Mouse (Mus musculus): Measurements from ENCODE around the gene Kiss1r. TPM values are rescaled to one million over a fixed set of nuclear protein-coding genes. Genes with fewer than 3 reads are reported as not detected.

Kiss1r gene
- total and polyA plus RNA-seq, 2 experiments from 2014 or later: 0.57 TPM; not detected in 1

DNA sequence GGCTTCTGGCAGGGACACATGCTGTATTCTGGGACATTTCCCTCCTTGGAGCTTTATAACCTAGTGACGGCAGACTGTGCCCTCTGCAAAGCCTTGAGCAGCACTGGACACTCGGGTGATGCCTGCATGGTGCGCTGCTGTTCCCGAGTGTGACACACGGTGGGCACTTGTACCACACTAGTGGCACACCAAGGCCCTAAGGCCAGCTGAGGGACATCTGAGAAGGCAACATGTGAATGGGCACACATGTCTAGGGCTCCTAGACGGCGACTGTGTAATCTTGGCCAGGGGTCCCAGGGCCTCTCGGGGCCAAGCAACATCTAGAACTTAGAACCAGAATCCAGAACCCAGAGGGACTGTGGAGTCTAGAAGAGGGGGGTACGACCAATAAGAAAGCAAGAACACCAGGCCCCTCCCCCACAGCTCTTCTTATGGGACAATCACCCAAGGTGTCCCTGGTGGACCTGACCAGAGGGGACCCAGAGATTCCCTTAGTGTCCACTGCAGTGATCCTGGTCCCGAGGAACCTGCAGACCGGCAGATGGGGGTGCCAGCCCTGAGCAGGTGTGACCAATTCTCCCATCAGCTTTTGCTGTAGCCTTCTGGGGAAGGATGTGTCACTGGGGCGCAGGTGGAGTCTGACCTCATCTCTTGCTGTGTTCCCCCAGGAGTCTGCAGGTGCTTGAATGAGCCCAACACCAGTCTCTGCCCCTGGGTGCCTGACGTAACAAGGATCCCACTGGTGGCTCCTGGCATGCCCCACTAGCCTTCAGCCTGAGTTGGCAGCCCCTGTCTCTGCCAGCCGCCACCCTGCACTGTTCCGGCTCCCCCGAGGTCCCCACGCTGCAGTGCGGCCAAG is 13.4 kb downstream of the Kiss1r start:
- no peak for ATAC-seq (ENCODE audit: insufficient read depth, low read depth)
- Histone ChIP-seq H3K4me3 (ENCODE audit: low read depth, low read length) (no peak overlapping the region), H3K9ac (replicated peaks; ENCODE audit: low read depth, low read length) (no peak overlapping the region), H3K36me3 (replicated peaks; ENCODE audit: control insufficient read depth, insufficient read depth, low read length) (0 out of 2 replicates have a peak, but pooled peaks cover 7% of the 10 kb centered on the region), H3K4me1 (ENCODE audit: control insufficient read depth, insufficient read depth) (peaks cover 25% of the 10 kb centered on the region), H3K27ac (ENCODE audit: low read depth) (no peak overlapping the region), H3K27me3 (ENCODE audit: control insufficient read depth, insufficient read depth, low read length) (no peaks in the 10 kb centered on the region), H3K4me2 (ENCODE audit: low read depth, low read length) (no peak overlapping the region), H3K9me3 (replicated peaks; ENCODE audit: control insufficient read depth, low read length) (no peaks in the 10 kb centered on the region)
- no peak for TF ChIP-seq CTCF (IDR thresholded peaks at IDR 0.05; ENCODE audit: low read depth)
- no peak for TF ChIP-seq EP300 (IDR thresholded peaks at IDR 0.05; ENCODE audit: low read depth)
- no peak for DNase-seq (ENCODE audit: low spot score)
- 87% methylated on average over 18 of the region's 18 CpGs for WGBS

- DNase-seq (ENCODE audit: low spot score): no peak
- WGBS: 90% methylated on average over 16 of the region's 16 CpGs
- Histone ChIP-seq H3K36me3 (replicated peaks; ENCODE audit: control insufficient read depth, insufficient read depth, low read length) (0 out of 2 replicates have a peak, but pooled peaks cover 7% of the 10 kb centered on the region), H3K4me1 (ENCODE audit: control insufficient read depth, insufficient read depth) (peaks cover 22% of the 10 kb centered on the region), H3K9me3 (replicated peaks; ENCODE audit: control insufficient read depth, low read length) (no peaks in the 10 kb centered on the region), H3K9ac (replicated peaks; ENCODE audit: low read depth, low read length) (no peak overlapping the region), H3K27ac (ENCODE audit: low read depth) (no peak overlapping the region), H3K4me3 (ENCODE audit: low read depth, low read length) (no peak overlapping the region), H3K27me3 (ENCODE audit: control insufficient read depth, insufficient read depth, low read length) (no peaks in the 10 kb centered on the region), H3K4me2 (ENCODE audit: low read depth, low read length) (no peak overlapping the region)
- no peak for ATAC-seq (ENCODE audit: insufficient read depth, low read depth)
- no peak for TF ChIP-seq EP300 (IDR thresholded peaks at IDR 0.05; ENCODE audit: low read depth)
- no peak for TF ChIP-seq CTCF (IDR thresholded peaks at IDR 0.05; ENCODE audit: low read depth)
Observed at GRCm38 (mm10) chr10:79930826-79931186, 14.0 kb downstream of the Kiss1r start.

- H3K9me3 ChIP-seq (replicated peaks; ENCODE audit: control insufficient read depth, low read length): no peaks in the 10 kb centered on the region
- no peak overlapping the region for H3K27ac ChIP-seq (ENCODE audit: low read depth)
- ATAC-seq (ENCODE audit: insufficient read depth, low read depth) (no peak), DNase-seq (ENCODE audit: low spot score) (no peak)
- WGBS: 85% methylated on average over 9 of the region's 9 CpGs
- no peak overlapping the region for H3K9ac ChIP-seq (replicated peaks; ENCODE audit: low read depth, low read length)
- no peaks in the 10 kb centered on the region for H3K27me3 ChIP-seq (ENCODE audit: control insufficient read depth, insufficient read depth, low read length)
- no peak overlapping the region for H3K4me3 ChIP-seq (ENCODE audit: low read depth, low read length)
- TF ChIP-seq EP300 (IDR thresholded peaks at IDR 0.05; ENCODE audit: low read depth) (no peak), CTCF (IDR thresholded peaks at IDR 0.05; ENCODE audit: low read depth) (no peak)
- H3K4me2 ChIP-seq (ENCODE audit: low read depth, low read length): no peak overlapping the region
- H3K36me3 ChIP-seq (replicated peaks; ENCODE audit: control insufficient read depth, insufficient read depth, low read length): 0 out of 2 replicates have a peak, but pooled peaks cover 7% of the 10 kb centered on the region
- peaks cover 19% of the 10 kb centered on the region for H3K4me1 ChIP-seq (ENCODE audit: control insufficient read depth, insufficient read depth)
Observed at GRCm38 (mm10) chr10:79931797-79932196, 15.0 kb downstream of the Kiss1r start.

GRCm38 (mm10) chr10:79932736-79933135 is 16.0 kb downstream of the Kiss1r start:
- H3K4me1 ChIP-seq (ENCODE audit: control insufficient read depth, insufficient read depth): peaks cover 28% of the 10 kb centered on the region
- no peak overlapping the region for H3K27ac ChIP-seq (ENCODE audit: low read depth)
- no peaks in the 10 kb centered on the region for H3K27me3 ChIP-seq (ENCODE audit: control insufficient read depth, insufficient read depth, low read length)
- 21% methylated on average over 8 of the region's 8 CpGs for WGBS
- no peak for DNase-seq (ENCODE audit: low spot score)
- ATAC-seq (ENCODE audit: insufficient read depth, low read depth): peak; percentile 10; the same call in 1 of the 2 replicates
- H3K4me3 ChIP-seq (ENCODE audit: low read depth, low read length): no peak overlapping the region
- 0 out of 2 replicates have a peak, but pooled peaks have one; percentile 45 for TF ChIP-seq EP300 (IDR thresholded peaks at IDR 0.05; ENCODE audit: low read depth)
- no peak for TF ChIP-seq CTCF (IDR thresholded peaks at IDR 0.05; ENCODE audit: low read depth)
- no peak overlapping the region for H3K4me2 ChIP-seq (ENCODE audit: low read depth, low read length)
- H3K36me3 ChIP-seq (replicated peaks; ENCODE audit: control insufficient read depth, insufficient read depth, low read length): 0 out of 2 replicates have a peak, but pooled peaks cover 7% of the 10 kb centered on the region
- H3K9ac ChIP-seq (replicated peaks; ENCODE audit: low read depth, low read length): no peak overlapping the region
- no peaks in the 10 kb centered on the region for H3K9me3 ChIP-seq (replicated peaks; ENCODE audit: control insufficient read depth, low read length)

DNA sequence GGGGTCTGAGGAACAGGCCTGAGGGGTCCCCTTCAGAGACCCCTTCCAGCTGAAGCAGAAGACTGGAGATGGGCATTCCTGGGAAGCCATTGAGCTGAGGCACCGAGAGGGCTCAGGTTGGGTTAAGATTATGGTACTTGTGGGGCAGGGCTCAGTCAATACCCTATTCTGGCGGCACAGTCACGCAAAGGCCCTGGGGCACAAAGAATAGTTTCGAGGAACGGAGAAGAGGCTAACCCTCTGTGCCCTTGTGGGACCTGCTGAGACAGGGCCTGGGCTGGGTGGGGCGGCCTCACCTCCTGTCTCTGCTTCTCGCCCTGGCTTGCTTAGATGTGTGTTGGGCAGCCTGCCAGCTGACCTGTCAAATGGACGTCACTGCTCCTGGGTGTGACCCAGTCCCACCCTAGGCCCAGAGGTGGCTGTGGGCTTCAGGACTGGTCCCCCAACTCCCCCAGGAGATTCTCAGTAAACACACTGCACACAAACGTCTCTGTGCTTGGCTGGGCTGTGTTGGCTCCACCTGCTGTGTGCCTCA is 16.4 kb downstream of the Kiss1r start:
- H3K4me1 ChIP-seq (ENCODE audit: control insufficient read depth, insufficient read depth): peaks cover 23% of the 10 kb centered on the region
- H3K9me3 ChIP-seq (replicated peaks; ENCODE audit: control insufficient read depth, low read length): no peaks in the 10 kb centered on the region
- H3K27me3 ChIP-seq (ENCODE audit: control insufficient read depth, insufficient read depth, low read length): no peaks in the 10 kb centered on the region
- ATAC-seq (ENCODE audit: insufficient read depth, low read depth) (no peak), DNase-seq (ENCODE audit: low spot score) (no peak)
- H3K9ac ChIP-seq (replicated peaks; ENCODE audit: low read depth, low read length): no peak overlapping the region
- TF ChIP-seq EP300 (IDR thresholded peaks at IDR 0.05; ENCODE audit: low read depth) (no peak), CTCF (IDR thresholded peaks at IDR 0.05; ENCODE audit: low read depth) (no peak)
- no peak overlapping the region for H3K4me3 ChIP-seq (ENCODE audit: low read depth, low read length)
- H3K36me3 ChIP-seq (replicated peaks; ENCODE audit: control insufficient read depth, insufficient read depth, low read length): 0 out of 2 replicates have a peak, but pooled peaks cover 7% of the 10 kb centered on the region
- WGBS: 55% methylated on average over 9 of the region's 9 CpGs
- no peak overlapping the region for H3K27ac ChIP-seq (ENCODE audit: low read depth)
- H3K4me2 ChIP-seq (ENCODE audit: low read depth, low read length): no peak overlapping the region

Data from heart, postnatal 0 days (tissue).